13 mouse cellular contexts compared by ENCODE assay signal in genomic region chr7:101384931-101385330, GRCm38 (mm10). TPM values are rescaled to one million over a fixed set of nuclear protein-coding genes. Genes with fewer than 3 reads are reported as not detected.
DNase-seq lines count a peak whose midpoint lies in the region; ATAC-seq and TF ChIP-seq lines count a peak whose summit lies in the region.
"Had no signal": no experiment of that assay in that cellular context is flagged by ENCODE, and none has a peak within 500 bp of the region (broad histone marks: within the 10 kb centered on the region; RNA-seq: fewer than 3 reads in every experiment).

No protein-coding gene starts in this region.

- H3K9ac ChIP-seq in kidney, embryonic 15.5 days: no peak overlapping the region
- 0 out of 2 replicates have a peak overlapping the region, but pooled peaks have one; percentile 3 for H3K9ac ChIP-seq in neural tube, embryonic 14.5 days (replicated peaks; ENCODE audit: low read depth, low read length)
- H3K9ac ChIP-seq: embryonic facial prominence, embryonic 13.5 days; forebrain, postnatal 0 days had no signal

- H3K27ac ChIP-seq in kidney, embryonic 15.5 days: peak overlapping the region; percentile 89
- H3K27ac ChIP-seq in neural tube, embryonic 14.5 days (ENCODE audit: low read depth, low read length): no peak overlapping the region
- H3K27ac ChIP-seq in limb, embryonic 10.5 days: peak overlapping the region; percentile 70
- H3K27ac ChIP-seq in cerebellum, adult 2 months (ENCODE audit: insufficient read depth, low read length): no peak overlapping the region
- H3K27ac ChIP-seq: embryonic facial prominence, embryonic 13.5 days had no signal

- H3K4me2 ChIP-seq in kidney, embryonic 15.5 days: peak overlapping the region; percentile 44
- H3K4me2 ChIP-seq in neural tube, embryonic 14.5 days (ENCODE audit: low read depth, low read length): no peak overlapping the region
- H3K4me2 ChIP-seq: embryonic facial prominence, embryonic 13.5 days had no signal

- no peaks in the 10 kb centered on the region for H3K9me3 ChIP-seq in kidney, embryonic 15.5 days (replicated peaks)
- H3K9me3 ChIP-seq in neural tube, embryonic 14.5 days (ENCODE audit: control insufficient read depth, low read length): no peaks in the 10 kb centered on the region
- H3K9me3 ChIP-seq in limb, embryonic 10.5 days (replicated peaks): no peaks in the 10 kb centered on the region
- H3K9me3 ChIP-seq: embryonic facial prominence, embryonic 13.5 days had no signal

- ATAC-seq in kidney, embryonic 15.5 days (replicated peaks; ENCODE audit: low FRiP score): peak; percentile 7; the same call in 1 of the 2 replicates
- no peak for ATAC-seq in neural tube, embryonic 14.5 days (ENCODE audit: low read depth)
- ATAC-seq: forebrain, postnatal 0 days had no signal

- H3K4me3 ChIP-seq in kidney, embryonic 15.5 days (replicated peaks): no peak overlapping the region
- H3K4me3 ChIP-seq in neural tube, embryonic 14.5 days (ENCODE audit: low read depth, low read length): no peak overlapping the region
- H3K4me3 ChIP-seq in limb, embryonic 10.5 days: no peak overlapping the region
- H3K4me3 ChIP-seq in cerebellum, adult 2 months (replicated peaks; ENCODE audit: insufficient read depth, low read depth, low read length): no peak overlapping the region
- H3K4me3 ChIP-seq: embryonic facial prominence, embryonic 13.5 days had no signal

- H3K36me3 ChIP-seq in kidney, embryonic 15.5 days: peaks cover 16% of the 10 kb centered on the region; the same call in 1 of the 2 replicates
- H3K36me3 ChIP-seq in neural tube, embryonic 14.5 days (ENCODE audit: control insufficient read depth, insufficient read depth, low read length): no peaks in the 10 kb centered on the region
- H3K36me3 ChIP-seq in limb, embryonic 10.5 days: peaks cover 12% of the 10 kb centered on the region; the same call in 1 of the 2 replicates

- DNase-seq in kidney, postnatal 14 days: no peak
- DNase-seq in neural tube, embryonic 10.5 days (ENCODE audit: extremely low spot score, low spot score): no peak
- DNase-seq in limb, embryonic 10.5 days (ENCODE audit: low spot score): no peak
- no peak for DNase-seq in cerebellum, adult 2 months
- no peak for DNase-seq in right cerebral cortex, adult 2 months (ENCODE audit: low spot score in 2 of 2)
- DNase-seq: cerebellum, adult 11 months; forebrain, postnatal 0 days; kidney, adult 11 months; midbrain, embryonic 14.5 days; thymus, postnatal 14 days had no signal

- H3K4me1 ChIP-seq in kidney, embryonic 15.5 days: peaks cover 38% of the 10 kb centered on the region
- 0 out of 2 replicates have a peak, but pooled peaks cover 4% of the 10 kb centered on the region for H3K4me1 ChIP-seq in neural tube, embryonic 14.5 days (ENCODE audit: control insufficient read depth, insufficient read depth, low read length)
- peaks cover 21% of the 10 kb centered on the region for H3K4me1 ChIP-seq in limb, embryonic 10.5 days
- H3K4me1 ChIP-seq in cerebellum, adult 2 months (ENCODE audit: control insufficient read depth, insufficient read depth, low read length): no peaks in the 10 kb centered on the region; the same call in 1 of the 2 replicates

- no peaks in the 10 kb centered on the region for H3K27me3 ChIP-seq in kidney, embryonic 15.5 days
- no peaks in the 10 kb centered on the region for H3K27me3 ChIP-seq in neural tube, embryonic 14.5 days (ENCODE audit: control insufficient read depth, insufficient read depth, low read length)
- no peaks in the 10 kb centered on the region for H3K27me3 ChIP-seq in limb, embryonic 10.5 days (ENCODE audit: low read depth, poor library complexity, severe bottlenecking)
- H3K27me3 ChIP-seq in cerebellum, adult 2 months (ENCODE audit: control insufficient read depth, insufficient read depth, low read length): no peaks in the 10 kb centered on the region
- H3K27me3 ChIP-seq: embryonic facial prominence, embryonic 13.5 days had no signal

- WGBS in kidney, embryonic 15.5 days: 44% methylated on average over 10 of the region's 10 CpGs
- 62% methylated on average over 10 of the region's 10 CpGs for WGBS in neural tube, embryonic 14.5 days
- WGBS in limb, embryonic 10.5 days: 73% methylated on average over 10 of the region's 10 CpGs
- 70% methylated on average over 10 of the region's 10 CpGs for WGBS in cerebellum, adult 2 months

- no peak for TF ChIP-seq CTCF in cerebellum, adult 2 months (IDR thresholded peaks at IDR 0.05; ENCODE audit: borderline replicate concordance, insufficient read depth, low read depth, low read length)

- TF ChIP-seq POLR2A in cerebellum, adult 2 months (IDR thresholded peaks at IDR 0.05; ENCODE audit: borderline replicate concordance, insufficient read depth, low read length): no peak

RNA-seq across cellular contexts. Expression of gene Gm45837, which starts 25.8 kb away (rescaled TPM):
- polyA plus RNA-seq in kidney, embryonic 15.5 days (2015; fragmentation: Nextera tagmentation; extraction: Ambion mirVana): 0.14 and 0.21 TPM in 2 replicates
- polyA plus RNA-seq in neural tube, embryonic 14.5 days (2014; fragmentation: Nextera tagmentation; extraction: Ambion mirVana): not detected in 2 replicates
- polyA plus RNA-seq in limb, embryonic 10.5 days (2016; fragmentation: Nextera tagmentation; extraction: Ambion mirVana): 0.06 TPM in 1 of 2 replicates, not detected in the other
- 0.52 and 1.2 TPM in 2 replicates for polyA plus RNA-seq in cerebellum, adult 2 months (2012; rRNA removed)
- polyA plus RNA-seq: forebrain, postnatal 0 days; midbrain, embryonic 14.5 days had no signal

RNA-seq across cellular contexts. Expression of gene Pde2a, which starts 36.6 kb away (rescaled TPM):
- polyA plus RNA-seq in kidney, embryonic 15.5 days (2015; fragmentation: Nextera tagmentation; extraction: Ambion mirVana): 37.3 and 39.5 TPM in 2 replicates
- polyA plus RNA-seq in neural tube, embryonic 14.5 days (2014; fragmentation: Nextera tagmentation; extraction: Ambion mirVana): 13.5 and 24.5 TPM in 2 replicates
- 9.2 and 9.3 TPM in 2 replicates for polyA plus RNA-seq in limb, embryonic 10.5 days (2016; fragmentation: Nextera tagmentation; extraction: Ambion mirVana)
- 26.6 and 29.6 TPM in 2 replicates for polyA plus RNA-seq in cerebellum, adult 2 months (2012; rRNA removed)

RNA-seq across cellular contexts. Expression of gene Arap1, which starts 37.1 kb away (rescaled TPM):
- polyA plus RNA-seq in kidney, embryonic 15.5 days (2015; fragmentation: Nextera tagmentation; extraction: Ambion mirVana): 78.9 and 97.1 TPM in 2 replicates
- polyA plus RNA-seq in neural tube, embryonic 14.5 days (2014; fragmentation: Nextera tagmentation; extraction: Ambion mirVana): 4.0 and 11.1 TPM in 2 replicates
- 13.1 and 20.5 TPM in 2 replicates for polyA plus RNA-seq in limb, embryonic 10.5 days (2016; fragmentation: Nextera tagmentation; extraction: Ambion mirVana)
- 41.8 and 44.8 TPM in 2 replicates for polyA plus RNA-seq in cerebellum, adult 2 months (2012; rRNA removed)

Comparison
In these comparisons a context has a peak if more than half of its experiments do, and no peak if none do; other contexts are left out.
1. H3K27ac ChIP-seq: peak in kidney, embryonic 15.5 days (single experiment) and limb, embryonic 10.5 days (single experiment); none in neural tube, embryonic 14.5 days (single experiment) and cerebellum, adult 2 months (single experiment).